In genomic region chr13:108937272-108937671, GRCm38 (mm10) we compare ENCODE assay signal across 16 mouse cellular contexts.
"Had no signal": no experiment of that assay in that cellular context is flagged by ENCODE, and none has a peak within 500 bp of the region (broad histone marks: within the 10 kb centered on the region; RNA-seq: fewer than 3 reads in every experiment).

No protein-coding gene starts in this region.

- H3K36me3 ChIP-seq: midbrain, embryonic 10.5 days; midbrain, embryonic 12.5 days; neural tube, embryonic 12.5 days; stomach, embryonic 15.5 days had no signal

- H3K27ac ChIP-seq: midbrain, embryonic 10.5 days; midbrain, embryonic 12.5 days; neural tube, embryonic 12.5 days; stomach, embryonic 15.5 days; stomach, postnatal 0 days had no signal

- H3K4me3 ChIP-seq: midbrain, embryonic 10.5 days; midbrain, embryonic 12.5 days; myocyte; neural tube, embryonic 12.5 days; stomach, embryonic 15.5 days had no signal

- H3K27me3 ChIP-seq: midbrain, embryonic 12.5 days; neural tube, embryonic 12.5 days; stomach, embryonic 15.5 days had no signal

- ATAC-seq: midbrain, embryonic 16.5 days had no signal

- H3K4me2 ChIP-seq: lung, embryonic 14.5 days; midbrain, embryonic 12.5 days; neural tube, embryonic 12.5 days; stomach, embryonic 15.5 days had no signal

- H3K4me1 ChIP-seq: midbrain, embryonic 10.5 days; midbrain, embryonic 12.5 days; neural tube, embryonic 12.5 days; stomach, embryonic 15.5 days had no signal

- DNase-seq: lung, adult 18-20 months; lung, embryonic 14.5 days; lung, postnatal 10 days; lung, postnatal 4 days; midbrain, embryonic 14.5 days; right cerebral cortex, postnatal 14 days; thymus, adult 2 months; thymus, postnatal 25 days; thymus, postnatal 4 days had no signal

- H3K9me3 ChIP-seq: midbrain, embryonic 12.5 days; stomach, embryonic 15.5 days had no signal

- H3K9ac ChIP-seq: lung, embryonic 14.5 days; midbrain, embryonic 12.5 days; neural tube, embryonic 12.5 days; stomach, embryonic 15.5 days had no signal
